Mouse (Mus musculus) embryo, embryonic 11.5 days (tissue): ENCODE data around the gene Slmap.
"Not testable (repeated sequence)": the region's sequence is repeated elsewhere in the genome, so short reads cannot be mapped to it uniquely, and the experiment has no call there.

Experiments
- DNase-seq: peaks from one replicate; pipeline ENCODE4 v3.0.0-alpha.2; 2012; ENCODE audit warnings: low read depth, low spot score

Gene Slmap

DNA sequence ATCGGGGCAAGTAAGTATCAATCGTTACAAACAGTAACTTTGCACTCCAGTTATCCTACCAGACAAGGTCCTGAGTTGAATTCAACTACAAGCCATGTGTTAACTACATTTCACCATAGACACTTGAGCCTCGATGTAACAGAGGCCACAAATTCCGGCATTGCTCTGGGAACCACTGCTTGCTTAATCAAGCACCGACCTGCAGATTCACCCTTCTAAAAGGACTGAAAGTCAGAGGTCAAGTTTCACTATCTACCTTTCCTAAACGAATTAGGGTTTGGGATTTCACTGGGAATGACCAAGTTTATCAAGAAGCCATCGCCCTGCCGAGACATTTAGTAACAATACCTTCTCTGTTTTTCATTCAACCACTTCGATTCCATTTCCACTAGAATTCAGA, 2.0 kb downstream of the Slmap start:
- DNase-seq: no peak

- no peak for DNase-seq
Measured at GRCm38 (mm10) chr14:26531410-26532313, 3.1 kb downstream of the Slmap start.

- no peak for DNase-seq
Measured at GRCm38 (mm10) chr14:26530350-26530749, 4.4 kb downstream of the Slmap start.

GRCm38 (mm10) chr14:26528296-26528695, 6.4 kb downstream of the Slmap start:
- DNase-seq: no peak

- DNase-seq: no peak
Measured at GRCm38 (mm10) chr14:26525955-26526354, 8.8 kb downstream of the Slmap start.

DNA sequence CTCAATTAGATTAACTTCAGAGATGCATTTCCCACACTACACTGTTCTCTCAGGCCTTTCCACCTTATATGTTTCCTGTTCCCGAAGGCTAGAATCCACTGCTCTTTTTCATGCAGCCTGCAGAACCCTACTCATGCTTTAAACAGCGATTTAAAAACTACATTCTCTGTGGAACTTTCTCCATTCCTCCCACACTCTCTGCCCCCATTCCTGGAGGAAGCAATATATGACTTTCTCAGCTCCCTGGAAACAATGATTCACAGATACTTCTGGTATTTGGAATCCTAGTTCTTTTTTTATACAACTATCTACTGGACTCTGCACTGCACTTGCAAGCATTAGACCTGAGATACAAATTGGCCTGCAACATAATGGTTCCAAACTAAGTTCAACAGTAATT, 11.6 kb downstream of the Slmap start:
- DNase-seq: no peak

- DNase-seq: no peak
Measured at GRCm38 (mm10) chr14:26519831-26520230, 14.9 kb downstream of the Slmap start.

DNA sequence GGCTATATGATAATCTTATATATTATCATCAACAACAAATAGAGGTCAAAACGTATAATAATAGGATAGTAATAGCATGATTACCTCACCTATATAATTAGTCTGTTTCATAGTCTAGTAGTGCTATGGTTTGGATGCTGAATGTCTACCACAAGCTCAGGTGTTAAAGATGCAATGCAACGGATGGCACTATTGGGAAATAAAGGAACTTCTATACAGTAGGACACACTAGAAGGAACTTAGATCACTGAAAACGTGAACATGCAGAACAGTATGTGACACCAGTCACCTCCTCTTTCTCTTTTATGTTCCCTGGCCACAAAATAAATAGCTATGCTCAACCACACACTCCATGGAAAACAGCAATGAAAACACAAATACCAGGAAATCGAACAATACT, 16.9 kb downstream of the Slmap start:
- DNase-seq: no peak

- DNase-seq: not testable (repeated sequence)
Measured at GRCm38 (mm10) chr14:26516232-26516631, 18.5 kb downstream of the Slmap start.

DNA sequence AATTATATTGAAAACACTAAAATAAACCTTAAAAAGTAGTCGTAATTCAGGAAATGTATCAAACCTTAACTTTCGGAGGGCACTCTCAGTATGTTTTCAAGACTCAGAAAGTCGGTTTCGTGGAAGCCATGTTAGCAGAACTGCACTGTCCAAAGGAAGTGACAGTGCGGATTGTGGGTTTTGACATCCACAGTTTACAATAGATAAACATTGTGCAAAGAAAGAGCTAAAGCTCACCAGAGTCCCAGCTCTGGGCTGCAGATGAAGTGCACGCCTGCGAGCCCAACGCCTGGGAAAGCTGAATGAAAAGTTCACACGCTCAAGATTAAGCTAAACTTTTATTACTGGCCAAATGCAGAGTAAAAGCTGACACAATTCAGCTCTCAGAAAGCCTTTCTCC, 18.9 kb downstream of the Slmap start:
- DNase-seq: no peak

DNA sequence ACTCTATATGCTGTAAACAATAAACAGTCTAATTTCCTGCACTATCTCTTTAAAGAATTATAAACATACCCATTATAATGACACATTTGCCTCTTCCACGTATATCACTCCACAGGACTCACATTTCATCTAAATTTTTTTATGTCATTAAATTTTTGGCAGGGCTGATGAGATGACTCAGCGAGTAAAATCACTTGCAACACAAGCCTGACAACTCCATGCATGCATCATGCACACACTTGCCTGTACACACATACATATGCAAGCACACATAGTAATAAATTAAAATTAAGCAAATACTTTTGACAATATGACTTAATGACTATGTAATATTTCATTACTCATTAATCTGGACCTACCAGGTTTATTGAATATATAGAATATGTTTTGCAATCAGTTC, 24.2 kb downstream of the Slmap start:
- no peak for DNase-seq

DNA sequence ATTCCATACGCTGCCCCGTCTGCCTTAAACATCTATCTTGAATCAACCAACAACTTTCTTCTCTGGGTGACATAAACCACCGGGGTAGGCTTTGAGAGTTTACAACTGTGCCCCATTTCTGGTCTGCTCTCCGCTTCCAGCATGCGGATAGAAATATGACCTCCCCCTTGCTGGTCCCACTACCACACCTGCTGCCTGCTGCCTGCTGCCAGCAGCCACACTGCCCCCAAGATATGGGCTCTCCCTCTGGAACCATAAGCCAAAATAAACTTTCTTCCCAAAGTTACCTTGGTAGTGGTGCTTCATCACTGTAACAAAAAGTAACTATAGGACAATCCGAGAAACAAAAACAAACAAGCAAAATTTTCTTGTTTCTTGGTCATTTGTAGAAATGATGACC, 26.6 kb downstream of the Slmap start:
- no peak for DNase-seq

DNA sequence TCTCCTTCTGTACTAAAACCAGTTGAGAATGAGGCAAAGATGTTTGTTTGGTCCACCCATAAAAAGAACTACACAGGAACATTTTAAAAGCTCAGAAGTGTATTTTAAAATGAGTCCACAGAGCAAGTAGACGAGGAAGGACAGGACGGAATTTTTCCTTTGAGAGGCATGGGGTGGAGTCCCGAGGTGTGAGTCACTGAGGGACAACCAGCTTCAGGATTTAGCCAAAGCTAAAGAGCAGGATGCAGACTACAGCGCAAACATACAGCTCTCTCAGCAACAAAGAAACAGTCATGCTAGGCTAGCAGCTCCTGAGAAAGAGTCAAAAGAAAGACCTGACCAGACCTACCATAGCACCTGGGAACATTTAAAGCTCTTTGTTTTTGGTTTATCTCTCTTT, 27.4 kb downstream of the Slmap start:
- no peak for DNase-seq

GRCm38 (mm10) chr14:26504541-26504940, 30.2 kb downstream of the Slmap start:
- DNase-seq: no peak

DNA sequence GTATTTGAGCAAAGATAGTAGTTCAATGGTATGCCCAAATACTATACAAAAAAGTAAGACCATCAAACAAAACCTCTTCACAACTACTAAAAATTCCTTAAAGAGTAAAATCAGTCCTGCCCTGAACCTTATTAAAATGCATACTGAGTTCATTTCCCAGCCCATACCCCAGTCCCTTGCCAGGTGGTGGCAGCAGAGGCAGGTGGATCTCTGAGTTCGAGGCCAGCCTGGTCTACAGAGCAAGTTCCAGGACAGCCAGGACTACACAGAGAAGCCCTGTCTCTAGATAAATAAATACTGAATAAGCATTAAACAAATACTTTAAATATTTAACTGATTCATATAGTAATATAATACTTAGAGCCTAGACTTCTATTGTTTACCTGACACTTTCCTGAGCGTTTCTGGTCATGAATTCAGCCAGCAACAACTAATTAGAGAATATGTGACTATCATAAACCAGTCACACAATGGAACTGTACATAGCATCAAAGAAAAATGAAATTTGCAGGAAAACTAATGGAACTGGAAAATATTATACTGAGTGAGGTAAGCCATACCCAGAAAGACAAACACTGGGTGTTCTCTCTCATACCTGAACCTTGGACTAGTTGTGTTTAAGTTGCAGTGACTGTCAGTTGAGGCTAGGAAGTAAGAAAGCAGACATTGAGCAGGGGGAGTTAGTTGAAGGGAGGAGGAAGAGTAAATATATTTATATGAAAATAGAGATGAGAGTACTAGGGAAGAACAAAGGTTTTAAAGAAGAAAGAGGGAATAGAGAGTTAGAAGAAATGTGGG, 34.4 kb downstream of the Slmap start:
- no peak for DNase-seq

DNA sequence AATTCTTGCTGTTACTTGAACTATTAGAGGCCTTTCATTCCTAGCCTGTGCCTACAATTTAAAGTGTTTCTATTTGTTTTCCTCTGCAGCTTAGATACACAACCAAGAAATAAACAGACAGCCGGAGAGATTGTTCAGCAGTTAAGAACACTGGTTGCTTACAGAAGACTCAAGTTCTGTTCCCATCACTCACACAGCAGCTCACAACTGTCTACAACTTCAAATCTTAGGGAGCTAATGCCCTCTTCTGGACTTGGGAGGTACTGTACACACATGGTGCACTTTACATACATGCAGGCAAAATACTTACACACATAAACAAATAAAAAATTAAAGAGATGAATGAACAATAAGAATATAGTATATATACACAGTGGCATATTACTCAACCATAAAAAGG, 39.7 kb downstream of the Slmap start:
- DNase-seq: no peak

DNA sequence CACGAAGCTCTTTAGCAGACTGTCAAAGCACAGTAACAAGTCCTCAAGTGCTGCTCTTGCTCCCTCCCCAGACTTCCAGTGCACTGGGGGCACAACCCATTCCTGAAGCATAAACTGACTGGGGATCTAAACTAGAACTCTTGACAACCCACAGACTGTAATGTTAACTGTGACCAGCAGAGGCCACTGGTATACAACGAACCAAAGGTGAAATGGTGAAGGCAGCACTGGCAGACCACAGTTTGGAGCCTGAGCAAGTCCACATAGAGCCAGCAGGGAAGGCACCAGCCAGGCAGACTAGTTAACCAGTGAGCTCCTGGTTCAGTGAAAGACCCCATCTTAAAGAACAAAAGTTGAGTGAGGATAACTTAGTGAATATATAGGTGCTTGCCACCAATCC, 43.6 kb downstream of the Slmap start:
- peak; percentile 49 for DNase-seq

DNA sequence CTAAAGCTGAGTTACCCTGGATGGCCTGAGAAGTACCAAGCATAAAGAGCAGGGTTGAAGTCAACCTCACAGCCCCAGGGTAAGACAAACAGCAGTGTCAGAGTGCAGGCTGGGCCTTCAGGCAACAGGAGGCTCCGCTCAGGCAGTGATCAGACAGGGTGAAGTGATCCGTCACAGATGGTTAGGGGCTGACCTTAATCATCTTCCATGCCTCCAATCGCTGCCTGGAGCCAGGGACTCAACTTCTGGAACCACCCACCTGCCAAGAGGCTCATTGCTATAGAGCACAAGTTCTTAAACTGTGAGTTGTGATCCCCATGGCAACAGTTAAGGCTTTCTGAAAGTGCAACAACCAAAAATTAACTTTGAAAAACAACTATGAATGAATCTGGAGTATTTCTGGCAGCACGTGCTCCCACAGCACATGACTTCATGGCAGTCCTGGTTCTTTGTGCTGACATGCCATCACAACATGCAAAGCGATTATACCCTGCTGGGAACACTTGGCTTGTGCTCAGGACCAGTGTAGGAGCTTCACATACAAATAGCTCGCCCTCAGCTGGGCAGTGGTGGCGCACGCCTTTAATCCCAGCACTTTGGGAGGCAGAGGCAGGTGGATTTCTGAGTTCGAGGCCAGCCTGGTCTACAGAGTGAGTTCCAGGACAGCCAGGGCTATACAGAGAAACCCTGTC, 46.3 kb downstream of the Slmap start:
- DNase-seq: no peak

DNA sequence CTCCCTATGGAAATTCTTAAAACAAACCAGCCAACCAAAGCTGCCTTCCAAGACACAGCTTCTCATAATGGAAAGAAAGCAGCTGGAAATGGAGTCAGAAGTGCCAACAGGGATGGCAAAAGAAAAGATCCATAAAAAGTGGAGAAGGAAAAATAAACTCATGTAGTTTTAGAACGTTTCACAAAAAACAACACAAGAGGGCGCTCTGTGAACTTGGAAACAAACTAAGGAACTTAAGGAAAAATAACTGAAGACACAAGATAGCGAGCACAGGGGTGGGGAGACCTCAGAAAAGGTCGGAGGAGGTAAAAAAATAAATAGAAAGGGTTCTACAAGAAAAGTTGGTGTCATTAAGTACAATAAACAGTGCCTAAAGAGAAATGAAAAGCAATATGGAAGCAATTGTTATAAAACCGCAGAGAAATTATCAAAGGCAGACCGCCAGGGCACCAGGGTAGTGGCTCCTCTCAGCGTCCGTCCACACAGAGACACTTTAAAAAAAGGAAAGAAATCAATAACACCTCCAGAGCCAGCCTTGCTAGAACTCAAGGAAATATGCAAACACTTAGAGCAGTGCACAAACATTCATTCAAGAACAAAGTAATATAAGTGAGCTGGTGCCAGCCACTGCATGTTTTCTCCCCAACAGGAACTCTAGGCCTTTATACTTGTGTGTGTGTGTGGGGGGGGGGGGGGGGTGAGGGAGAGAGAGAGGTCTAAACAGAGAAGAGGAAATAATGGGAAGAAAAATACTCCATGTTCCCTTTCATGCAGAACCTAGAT, 48.1 kb downstream of the Slmap start:
- DNase-seq: peak; percentile 31

GRCm38 (mm10) chr14:26481457-26481856, 53.3 kb downstream of the Slmap start:
- DNase-seq: no peak

DNA sequence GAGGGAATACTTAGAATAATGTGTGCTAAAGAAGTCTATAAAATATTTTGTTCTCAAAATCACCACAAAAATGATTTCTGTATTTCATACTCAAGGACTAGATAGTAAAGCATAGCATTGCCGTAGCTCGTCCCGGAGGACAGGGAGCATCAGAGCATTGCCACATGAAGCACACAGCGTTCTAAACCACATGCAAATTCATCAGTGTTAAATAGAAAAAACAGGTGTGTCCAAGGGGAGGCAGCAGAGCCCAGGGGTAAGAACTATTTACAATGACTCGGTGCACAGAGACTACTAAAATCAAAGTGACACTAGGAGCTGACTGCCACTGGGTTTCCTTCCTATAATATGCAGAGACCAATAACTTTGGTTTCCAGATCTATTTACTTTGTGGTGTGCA, 57.0 kb downstream of the Slmap start:
- DNase-seq: no peak
